Mouse (Mus musculus) CD4-positive, CD25-positive, alpha-beta regulatory T cell, adult 9 weeks (primary cell): ENCODE results near the gene Calml3. TPM values are rescaled to one million over a fixed set of nuclear protein-coding genes. Genes with fewer than 3 reads are reported as not detected.

ENCODE experiments used
- polyA plus RNA-seq: library from polyadenylated mRNA; unstranded; fragments of 100-300 nt; shearing (Covaris generic); gene quantifications from one replicate; pipeline ENCODE4 v1.2.1, GENCODE M21; 2017

Calml3 gene
- polyA plus RNA-seq, result not detected

DNA sequence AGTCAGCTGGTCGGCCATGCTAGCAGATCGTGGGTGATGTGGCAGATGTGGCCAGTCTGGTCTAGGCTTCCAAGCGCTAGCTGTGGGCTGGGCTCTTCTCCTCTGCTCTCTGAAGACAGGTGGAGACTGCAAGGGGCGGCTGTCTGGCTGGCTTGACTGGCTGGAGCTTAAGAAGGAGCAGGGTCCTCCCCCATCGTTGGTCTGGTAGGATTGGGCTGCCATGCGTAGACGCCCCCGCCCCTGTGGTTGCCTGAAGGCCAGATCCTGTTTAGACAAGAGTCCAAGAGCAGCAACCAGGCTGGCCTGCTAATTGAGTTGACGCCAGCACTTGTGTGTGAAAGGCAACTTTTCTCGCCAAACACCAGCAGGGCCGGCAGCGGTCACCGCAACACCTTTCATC lies at the start of gene Calml3:
Calml3 (minus strand) TSS at position 131 of the 400 bp plus-strand sequence.

DNA sequence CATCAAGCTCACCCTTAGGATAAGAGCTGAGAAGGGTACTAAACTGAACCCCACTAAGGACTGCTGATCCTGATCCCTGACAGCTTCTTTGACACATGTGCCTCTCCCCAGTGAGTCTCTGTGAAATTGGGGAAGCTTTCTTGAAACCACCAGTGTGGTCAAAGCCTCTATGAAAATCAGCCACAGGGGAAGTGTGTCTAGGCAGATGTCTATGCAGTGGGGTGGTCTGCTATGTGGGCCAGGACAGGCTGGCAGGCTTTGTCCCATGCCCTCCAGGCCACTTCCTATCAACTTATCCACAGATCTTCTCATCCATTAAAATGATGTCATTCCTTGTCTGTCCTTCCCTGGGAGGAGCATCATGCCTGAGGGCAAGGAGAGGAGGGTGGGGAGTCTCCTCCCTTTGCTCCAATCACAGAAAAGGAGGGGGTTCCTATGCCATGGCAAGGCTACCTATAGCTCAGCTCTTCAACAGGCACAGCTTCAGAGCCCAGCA lies 33.2 kb upstream of the Calml3 start, which contains the start of gene Calm4:
Calm4 (plus strand) TSS at position 446 of the 496 bp plus-strand sequence.

Other genes starting within 250 kb of the Calml3 start
- 67.0 TPM for gene Fam208b, start 193.2 kb downstream of the Calml3 start, polyA plus RNA-seq
- 54.5 TPM for gene Asb13, start 170.3 kb downstream of the Calml3 start, polyA plus RNA-seq
- gene Calm4, start 33.4 kb upstream of the Calml3 start, polyA plus RNA-seq, result not detected
- not detected for gene Calm5, start 49.9 kb upstream of the Calml3 start, polyA plus RNA-seq
- gene Net1, start 113.9 kb upstream of the Calml3 start, polyA plus RNA-seq, result 41.3 TPM
- gene Tubal3, start 114.0 kb upstream of the Calml3 start, polyA plus RNA-seq, result 0.35 TPM
- not detected for gene Ucn3, start 141.0 kb upstream of the Calml3 start, polyA plus RNA-seq
- not detected for gene Akr1c14, start 244.7 kb upstream of the Calml3 start, polyA plus RNA-seq